Mouse (Mus musculus) erythroblast, adult 5-6 weeks (primary cell): Measurements from ENCODE around the gene Cchcr1. TPM values are rescaled to one million over a fixed set of nuclear protein-coding genes. Genes with fewer than 3 reads are reported as not detected.
A peak's percentile ranks its signal among the peaks of the same experiment; 100 is the strongest.
"Not testable (repeated sequence)": the region's sequence is repeated elsewhere in the genome, so short reads cannot be mapped to it uniquely, and the experiment has no call there.

Source experiments
- ATAC-seq: replicated peaks from 2 replicates; pipeline ENCODE4 v1.8.0; 2016; ENCODE audit warnings: moderate number of reproducible peaks, mild to moderate bottlenecking, moderate TSS enrichment, inconsistent platforms; ENCODE audit not compliant: poor library complexity, low FRiP score, severe bottlenecking
- total RNA-seq, 2 experiments: library from RNA; stranded (forward) in 1 of 2; stranded (reverse) in 1 of 2; fragments of 150-400 nt in 1 of 2; fragments of 200-764, 138-1000 nt in 1 of 2; gene quantifications; 2 replicates each; pipeline versions ENCODE4 v1.2.3 to v1.2.4; 2015 to 2017; ENCODE audit warnings: low replicate concordance in 2 of 2

Gene Cchcr1
- total RNA-seq (2015; ENCODE audit: low replicate concordance) = 4.2 and 9.4 TPM in 2 replicates
- 25.9 and 66.8 TPM in 2 replicates for total RNA-seq (2017; ENCODE audit: low replicate concordance)

GRCm38 (mm10) chr17:35516652-35517500 lies at the start of gene Cchcr1, which contains the start of gene Tcf19:
Gene Cchcr1, plus strand, starts transcription at chr17:35517100.
Gene Tcf19, minus strand, starts transcription at chr17:35516824.
- ATAC-seq = peak; percentile 93

- ATAC-seq = not testable (repeated sequence)
Measured at GRCm38 (mm10) chr17:35468936-35469335, 48.0 kb upstream of the Cchcr1 start.

GRCm38 (mm10) chr17:35469842-35470751 lies 46.8 kb upstream of the Cchcr1 start, which contains the start of gene H2-Q10:
Gene H2-Q10, plus strand, starts transcription at chr17:35470089.
- no peak for ATAC-seq

GRCm38 (mm10) chr17:35484066-35484465 lies 32.8 kb upstream of the Cchcr1 start:
- ATAC-seq = peak; percentile 92

DNA sequence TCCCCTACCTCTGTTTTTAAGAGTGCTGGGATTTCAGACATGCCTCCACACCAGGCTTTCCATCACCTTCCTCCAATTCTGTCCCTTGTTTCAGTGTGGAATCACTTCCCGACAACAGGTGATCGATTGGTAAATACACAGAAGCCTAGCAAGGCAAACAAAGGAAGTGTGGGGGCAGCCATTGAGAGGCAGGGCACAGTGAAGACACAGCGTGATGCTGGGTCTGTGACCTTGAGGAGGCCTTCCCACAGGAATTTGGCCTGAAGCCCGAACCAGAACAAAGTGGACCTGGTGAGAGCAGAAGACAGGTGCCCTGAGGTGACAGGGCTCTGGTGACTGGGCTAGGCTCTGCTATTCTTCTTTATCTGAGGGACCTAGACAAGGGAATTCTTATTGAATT lies 31.2 kb upstream of the Cchcr1 start:
- ATAC-seq = no peak

GRCm38 (mm10) chr17:35486726-35487125 lies 30.2 kb upstream of the Cchcr1 start:
- no peak for ATAC-seq

DNA sequence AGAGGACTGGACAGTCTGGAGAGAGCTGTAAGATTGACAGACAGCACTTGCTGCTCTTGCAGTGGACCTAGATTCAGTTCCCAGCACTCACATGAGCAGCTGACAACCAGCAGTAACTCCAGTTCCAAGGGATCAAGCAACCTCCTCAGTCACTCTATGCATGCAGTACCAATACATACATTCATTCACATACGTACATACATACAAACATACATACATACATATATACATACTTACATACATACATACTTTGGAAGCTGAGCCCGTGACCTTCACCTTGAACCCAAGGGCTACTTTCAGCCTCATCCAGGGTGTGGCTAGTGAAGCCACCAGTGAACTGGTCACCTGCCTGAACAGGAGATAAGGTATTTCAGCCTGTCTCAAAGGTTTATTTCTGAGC lies 28.9 kb upstream of the Cchcr1 start:
- no peak for ATAC-seq

DNA sequence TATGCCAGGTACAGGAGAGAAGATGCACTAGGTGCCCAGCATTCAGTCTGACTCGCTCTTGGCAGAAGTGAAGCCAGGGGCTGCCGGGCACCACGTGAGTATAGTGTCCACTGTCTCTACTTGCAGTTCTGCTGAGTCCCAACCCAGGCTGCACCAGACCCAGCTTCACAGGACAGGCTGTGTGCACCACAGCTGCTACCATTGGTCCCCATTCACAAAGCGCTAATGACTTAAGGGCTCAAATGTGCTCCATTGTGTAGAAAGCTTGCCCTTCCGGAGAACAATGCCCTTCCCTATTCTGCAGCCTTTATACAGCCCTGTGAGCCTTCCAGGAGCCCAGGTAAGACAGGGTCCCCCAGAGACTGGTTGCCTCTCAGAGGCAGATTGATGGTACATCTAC lies 26.6 kb upstream of the Cchcr1 start:
- no peak for ATAC-seq

DNA sequence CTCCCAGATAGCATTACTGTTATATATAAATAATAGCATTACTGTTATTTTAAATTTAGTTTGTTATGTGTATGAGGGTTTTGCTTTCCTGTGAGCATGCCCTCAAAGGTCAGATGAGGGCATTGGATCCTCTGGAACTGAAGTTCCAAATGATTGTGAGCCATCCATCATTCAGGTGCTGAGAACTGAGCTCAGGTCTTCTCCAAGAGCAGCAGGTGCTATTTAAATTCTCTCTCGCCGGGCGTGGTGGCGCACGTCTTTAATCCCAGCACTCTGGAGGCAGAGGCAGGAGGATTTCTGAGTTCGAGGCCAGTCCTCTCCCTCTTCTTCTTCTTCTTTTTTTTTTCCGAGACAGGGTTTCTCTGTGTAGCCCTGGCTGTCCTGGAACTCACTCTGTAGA lies 19.8 kb upstream of the Cchcr1 start:
- no peak for ATAC-seq

- no peak for ATAC-seq
Measured at GRCm38 (mm10) chr17:35502226-35502625, 14.7 kb upstream of the Cchcr1 start.

GRCm38 (mm10) chr17:35502762-35503161 lies 14.1 kb upstream of the Cchcr1 start:
- no peak for ATAC-seq

DNA sequence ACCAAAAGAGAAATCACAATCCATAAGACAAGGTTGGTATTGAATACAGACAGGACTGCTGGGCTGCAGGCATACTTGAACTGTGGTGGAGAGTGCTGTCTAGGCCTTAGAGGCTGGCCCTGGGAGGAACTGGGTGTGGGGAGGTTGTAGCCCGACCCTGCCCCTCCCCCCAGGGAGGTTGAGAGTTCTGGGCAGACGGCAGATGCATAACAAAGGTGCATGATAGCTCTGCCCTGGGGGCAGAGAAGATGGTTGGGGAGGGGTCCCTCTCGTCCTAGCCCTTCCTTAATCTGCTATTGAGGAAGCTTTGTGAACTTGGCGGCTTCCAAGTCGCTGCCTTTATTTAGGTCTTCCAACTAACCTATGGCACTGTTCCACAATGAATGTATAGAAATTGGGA lies 13.1 kb upstream of the Cchcr1 start:
- ATAC-seq = no peak

GRCm38 (mm10) chr17:35504628-35505481 lies 12.0 kb upstream of the Cchcr1 start:
- no peak for ATAC-seq

DNA sequence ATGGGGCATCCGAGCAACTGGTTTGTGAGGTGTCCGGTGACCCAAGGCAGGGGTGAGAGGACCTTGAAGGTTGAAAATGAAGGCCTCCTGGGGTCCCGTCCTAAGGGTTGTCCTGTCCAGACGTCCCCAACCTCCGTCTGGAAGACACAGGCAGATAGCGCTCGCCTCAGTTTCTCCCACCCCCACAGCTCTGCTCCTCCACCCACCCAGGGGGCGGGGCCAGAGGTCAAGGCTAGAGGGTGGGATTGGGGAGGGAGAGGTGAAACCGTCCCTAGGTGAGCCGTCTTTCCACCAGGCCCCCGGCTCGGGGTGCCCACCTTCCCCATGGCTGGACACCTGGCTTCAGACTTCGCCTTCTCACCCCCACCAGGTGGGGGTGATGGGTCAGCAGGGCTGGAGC lies 11.1 kb upstream of the Cchcr1 start, which contains the start of gene Pou5f1:
Gene Pou5f1 (plus strand): TSS at position 243 of the 400 bp plus-strand sequence.
- no peak for ATAC-seq

DNA sequence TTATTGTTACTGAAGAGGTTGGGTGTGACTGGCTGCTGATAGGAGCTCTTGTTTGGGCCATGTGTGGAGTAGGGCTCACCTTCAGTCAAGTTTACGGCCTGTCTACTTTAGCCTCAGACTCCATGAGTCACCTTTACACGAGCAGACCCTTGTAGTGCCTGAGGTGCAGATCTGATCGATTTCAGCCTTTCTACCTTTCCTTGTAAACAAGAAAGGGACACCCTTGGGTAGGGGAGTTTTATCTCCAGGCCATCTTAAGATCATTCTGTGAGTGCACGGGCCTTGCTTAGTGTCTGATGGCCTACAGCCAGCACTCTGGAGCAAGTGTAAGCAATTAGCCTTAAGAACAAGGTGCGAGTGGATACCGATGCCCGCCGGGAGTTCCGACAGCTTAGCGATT lies 10.0 kb upstream of the Cchcr1 start:
- ATAC-seq = no peak

- ATAC-seq = no peak
Measured at GRCm38 (mm10) chr17:35507556-35508260, 9.2 kb upstream of the Cchcr1 start.

- ATAC-seq = not testable (repeated sequence)
Measured at GRCm38 (mm10) chr17:35508279-35508678, 8.6 kb upstream of the Cchcr1 start.

DNA sequence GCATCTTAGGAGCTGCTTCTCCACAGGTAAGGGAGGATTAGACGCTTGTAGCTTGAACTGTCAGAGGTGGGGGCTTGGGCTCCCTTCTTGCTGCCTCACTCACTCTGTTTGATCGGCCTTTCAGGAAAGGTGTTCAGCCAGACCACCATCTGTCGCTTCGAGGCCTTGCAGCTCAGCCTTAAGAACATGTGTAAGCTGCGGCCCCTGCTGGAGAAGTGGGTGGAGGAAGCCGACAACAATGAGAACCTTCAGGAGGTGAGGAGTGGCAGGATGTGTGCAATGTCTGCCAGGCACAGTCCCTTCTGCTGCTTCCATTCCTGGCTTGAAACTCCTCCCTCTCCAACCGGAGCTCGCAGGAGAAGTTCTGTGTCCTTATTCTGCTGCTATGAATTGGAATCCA lies 7.6 kb upstream of the Cchcr1 start:
- ATAC-seq = no peak
